Mouse (Mus musculus) liver, embryonic 14.5 days (tissue): ENCODE data around the gene Phlpp2. TPM values are rescaled to one million over a fixed set of nuclear protein-coding genes. Genes with fewer than 3 reads are reported as not detected.

Source experiments
- ATAC-seq: fragments of 200-750 bp; cut with Nextera tagmentation; 2 replicates; pipeline ENCODE4 v1.8.0; 2017; ENCODE audit warnings: moderate number of reproducible peaks, mild to moderate bottlenecking, moderate library complexity; ENCODE audit not compliant: insufficient read depth
- DNase-seq, 3 experiments: peaks; one replicate each; pipeline ENCODE4 v3.0.0-alpha.2; 2012 to 2013; ENCODE audit warnings: low read depth in 3 of 3, low spot score in 3 of 3
- H3K27ac ChIP-seq: fragments of 300-500 bp; sonication (generic); 2 replicates; pipeline ENCODE4 v1.5.1; 2014; ENCODE audit warnings: moderate library complexity, mild to moderate bottlenecking, control low read depth, inconsistent platforms
- H3K27me3 ChIP-seq: fragments of 300-500 bp; sonication (generic); 2 replicates; pipeline ENCODE4 v1.6.1; 2014; ENCODE audit warnings: mild to moderate bottlenecking, low read length, moderate library complexity; ENCODE audit not compliant: control insufficient read depth, insufficient read depth
- H3K36me3 ChIP-seq: fragments of 300-500 bp; sonication (generic); replicated peaks from 2 replicates; pipeline ENCODE4 v1.6.1; 2014; ENCODE audit warnings: low read depth; ENCODE audit not compliant: control insufficient read depth, insufficient read depth
- H3K4me1 ChIP-seq, 2 experiments: fragments of 200-500 bp in 1 of 2; fragments of 300-500 bp in 1 of 2; sonication (generic) in 1 of 2; replicated peaks; 2 replicates each; pipeline ENCODE4 v1.6.1; 2012 to 2014; ENCODE audit warnings: antibody characterized with exemption in 1 of 2, inconsistent platforms in 1 of 2, low read length in 1 of 2; ENCODE audit not compliant: control insufficient read depth in 2 of 2, insufficient read depth in 2 of 2
- H3K4me2 ChIP-seq: fragments of 300-500 bp; sonication (generic); 2 replicates; pipeline ENCODE4 v1.6.1; 2014; ENCODE audit warnings: low read depth, mild to moderate bottlenecking, control low read depth, moderate library complexity
- H3K4me3 ChIP-seq, 2 experiments: fragments of 200-500 bp in 1 of 2; fragments of 300-500 bp in 1 of 2; sonication (generic) in 1 of 2; 2 replicates each; pipeline ENCODE4 v1.5.1; 2012 to 2014; ENCODE audit warnings: low read depth in 2 of 2, low read length in 2 of 2, mild to moderate bottlenecking in 2 of 2, control low read depth in 1 of 2, inconsistent platforms in 1 of 2, moderate library complexity in 1 of 2; ENCODE audit not compliant: insufficient read depth in 1 of 2
- H3K9ac ChIP-seq: fragments of 300-500 bp; sonication (generic); replicated peaks from 2 replicates; pipeline ENCODE4 v1.6.1; 2014; ENCODE audit warnings: mild to moderate bottlenecking, control low read depth, moderate library complexity
- H3K9me3 ChIP-seq: fragments of 300-500 bp; sonication (generic); 2 replicates; pipeline ENCODE4 v1.6.1; 2016; ENCODE audit warnings: low read length, mixed read lengths; ENCODE audit not compliant: control insufficient read depth
- CTCF ChIP-seq: IDR thresholded peaks from 2 replicates; pipeline ENCODE4 v1.5.1; 2016; ENCODE audit warnings: antibody characterized with exemption, low read depth, control low read depth
- EP300 ChIP-seq: IDR thresholded peaks from 2 replicates; pipeline ENCODE4 v1.6.1; 2016; ENCODE audit warnings: antibody characterized with exemption, low read depth
- WGBS: fragments of 180-500 bp; shearing (Covaris S2); extraction: QIAGEN DNeasy Blood & Tissue Kit; methylation state at CpG from one replicate; pipeline ENCODE4 v1.1.7; 2014; ENCODE audit not compliant: insufficient replicate concordance; 5-methylcytosine and 5-hydroxymethylcytosine counted together
- polyA plus RNA-seq, 2 experiments: library from polyadenylated mRNA; depleted of rRNA in 1 of 2; stranded (reverse) in 1 of 2; unstranded in 1 of 2; fragments of >200 nt; fragmentation: Nextera tagmentation in 1 of 2; extraction: Ambion mirVana in 1 of 2; gene quantifications; 2 replicates each; pipeline versions ENCODE4 v1.2.1 to v1.2.3; 2012 to 2014

Gene Phlpp2
- polyA plus RNA-seq (2012; rRNA removed) = 6.5 TPM in 2 replicates
- polyA plus RNA-seq (2014; fragmentation: Nextera tagmentation; extraction: Ambion mirVana) = 3.1 and 3.9 TPM in 2 replicates

GRCm38 (mm10) chr8:109868003-109868679 is at the start of gene Phlpp2:
Phlpp2 (plus strand) TSS chr8:109868542.
- Histone ChIP-seq H3K36me3 (peaks cover 4% of the 10 kb centered on the region), H3K4me1 (peaks cover 54 to 55% of the 10 kb centered on the region in 2 experiments), H3K27me3 (no peaks in the 10 kb centered on the region), H3K4me3 (peak within 1 kb of the TSS; percentile 91 to 97), H3K9me3 (no peaks in the 10 kb centered on the region), H3K4me2 (peak within 1 kb of the TSS; percentile 90), H3K9ac (peak within 1 kb of the TSS; percentile 98), H3K27ac (peak within 1 kb of the TSS; percentile 96)
- WGBS = 2% methylated on average over 40 of the region's 42 CpGs
- TF ChIP-seq CTCF (peak; percentile 78), EP300 (no peak)
- ATAC-seq (peak; percentile 87), DNase-seq (peak; percentile 89 to 91 (median 89))

GRCm38 (mm10) chr8:109823561-109823960 is 44.8 kb upstream of the Phlpp2 start:
- TF ChIP-seq EP300 = no peak
- no peak for TF ChIP-seq CTCF
- H3K4me2 ChIP-seq = no peak overlapping the region
- WGBS = 81% methylated on average over 2 of the region's 2 CpGs

GRCm38 (mm10) chr8:109839822-109840221 is 28.5 kb upstream of the Phlpp2 start:
- Histone ChIP-seq H3K4me1 (peaks cover 0 to 4% of the 10 kb centered on the region in 2 experiments; a peak in 2 of 4 replicates), H3K36me3 (peaks cover 16% of the 10 kb centered on the region), H3K9me3 (no peaks in the 10 kb centered on the region), H3K27me3 (no peaks in the 10 kb centered on the region), H3K27ac (no peak overlapping the region), H3K9ac (no peak overlapping the region), H3K4me3 (no peak overlapping the region), H3K4me2 (no peak overlapping the region)
- WGBS = 53% methylated on average over 2 of the region's 2 CpGs
- peak; percentile 43; the same call in 1 of the 2 replicates for ATAC-seq
- no peak for DNase-seq
- no peak for TF ChIP-seq EP300
- TF ChIP-seq CTCF = no peak

More at GRCm38 (mm10) chr8:109823561-109823960, 44.8 kb upstream of the Phlpp2 start:
- Histone ChIP-seq H3K36me3 (peaks cover 4% of the 10 kb centered on the region; the same call in 1 of the 2 replicates), H3K4me3 (no peak overlapping the region), H3K27me3 (no peaks in the 10 kb centered on the region), H3K9me3 (no peaks in the 10 kb centered on the region), H3K4me1 (peaks cover 0 to 3% of the 10 kb centered on the region in 2 experiments; a peak in 1 of 4 replicates), H3K27ac (no peak overlapping the region), H3K9ac (no peak overlapping the region)
- no peak for ATAC-seq
- DNase-seq = no peak

- Histone ChIP-seq H3K4me2 (no peak overlapping the region), H3K9ac (no peak overlapping the region), H3K27me3 (no peaks in the 10 kb centered on the region), H3K9me3 (no peaks in the 10 kb centered on the region), H3K4me3 (no peak overlapping the region), H3K36me3 (peaks cover 16% of the 10 kb centered on the region), H3K4me1 (peaks cover 0 to 4% of the 10 kb centered on the region in 2 experiments; a peak in 2 of 4 replicates), H3K27ac (no peak overlapping the region)
- ATAC-seq (no peak), DNase-seq (no peak)
- no peak for TF ChIP-seq CTCF
- TF ChIP-seq EP300 = no peak
- 81% methylated on average over 1 of the region's 1 CpGs for WGBS
Measured at GRCm38 (mm10) chr8:109842468-109842867, 25.9 kb upstream of the Phlpp2 start.

GRCm38 (mm10) chr8:109847866-109848265 is 20.5 kb upstream of the Phlpp2 start:
- no peak for DNase-seq
- Histone ChIP-seq H3K4me3 (no peak overlapping the region), H3K27me3 (no peaks in the 10 kb centered on the region), H3K4me2 (no peak overlapping the region), H3K9ac (no peak overlapping the region), H3K9me3 (no peaks in the 10 kb centered on the region), H3K27ac (no peak overlapping the region), H3K36me3 (peaks cover 40% of the 10 kb centered on the region), H3K4me1 (peaks cover 0 to 7% of the 10 kb centered on the region in 2 experiments; a peak in 2 of 4 replicates)
- TF ChIP-seq CTCF (no peak), EP300 (peak; percentile 56)
- ATAC-seq = peak; percentile 74
- WGBS = 27% methylated on average over 2 of the region's 2 CpGs
